Mouse (Mus musculus) yolk sac, embryonic 10.5 days (tissue): ENCODE measurements around the gene Bpifa5.

Experiments used
- DNase-seq: peaks from one replicate; pipeline ENCODE4 v3.0.0-alpha.2; 2017; ENCODE audit warnings: low spot score

Bpifa5 gene

GRCm38 (mm10) chr2:154206908-154207307 lies 44.5 kb downstream of the Bpifa5 start:
- DNase-seq: no peak

- DNase-seq: no peak
Observed at GRCm38 (mm10) chr2:154209112-154209511, 46.7 kb downstream of the Bpifa5 start.

GRCm38 (mm10) chr2:154211121-154211520 lies 48.7 kb downstream of the Bpifa5 start:
- DNase-seq: no peak

GRCm38 (mm10) chr2:154211881-154212280 lies 49.5 kb downstream of the Bpifa5 start:
- no peak for DNase-seq

- peak; percentile 49 for DNase-seq
Observed at GRCm38 (mm10) chr2:154215191-154215590, 52.8 kb downstream of the Bpifa5 start.
